Mouse (Mus musculus) liver, embryonic 12.5 days (tissue): ENCODE measurements around the gene Slc9a8. TPM values are rescaled to one million over a fixed set of nuclear protein-coding genes. Genes with fewer than 3 reads are reported as not detected.

Experiments
- ATAC-seq: fragments of 200-750 bp; cut with Nextera tagmentation; 2 replicates; pipeline ENCODE4 v1.8.0; 2017; ENCODE audit warnings: moderate number of reproducible peaks, mild to moderate bottlenecking, moderate library complexity
- H3K27ac ChIP-seq: fragments of 300-500 bp; sonication (generic); 2 replicates; pipeline ENCODE4 v1.5.1; 2016; ENCODE audit warnings: mild to moderate bottlenecking
- H3K27me3 ChIP-seq: fragments of 300-500 bp; sonication (generic); replicated peaks from 2 replicates; pipeline ENCODE4 v1.6.1; 2016; ENCODE audit warnings: mild to moderate bottlenecking, moderate library complexity
- H3K36me3 ChIP-seq: fragments of 300-500 bp; sonication (generic); 2 replicates; pipeline ENCODE4 v1.6.1; 2016; ENCODE audit warnings: mild to moderate bottlenecking, moderate library complexity
- H3K4me1 ChIP-seq: fragments of 300-500 bp; sonication (generic); 2 replicates; pipeline ENCODE4 v1.6.1; 2016
- H3K4me2 ChIP-seq: fragments of 300-500 bp; sonication (generic); 2 replicates; pipeline ENCODE4 v1.6.1; 2016; ENCODE audit warnings: mild to moderate bottlenecking, moderate library complexity
- H3K4me3 ChIP-seq: fragments of 300-500 bp; sonication (generic); 2 replicates; pipeline ENCODE4 v1.5.1; 2016; ENCODE audit warnings: mild to moderate bottlenecking, moderate library complexity
- H3K9ac ChIP-seq: fragments of 300-500 bp; sonication (generic); 2 replicates; pipeline ENCODE4 v1.6.1; 2016; ENCODE audit warnings: mild to moderate bottlenecking, moderate library complexity
- H3K9me3 ChIP-seq: fragments of 300-500 bp; sonication (generic); replicated peaks from 2 replicates; pipeline ENCODE4 v1.6.1; 2016; ENCODE audit warnings: mild to moderate bottlenecking, moderate library complexity
- WGBS: fragments of 180-500 bp; shearing (Covaris S2); methylation state at CpG from one replicate; pipeline ENCODE4 v1.1.7; 2016; ENCODE audit not compliant: insufficient replicate concordance; 5-methylcytosine and 5-hydroxymethylcytosine counted together
- polyA plus RNA-seq: library from polyadenylated mRNA; unstranded; fragments of >200 nt; fragmentation: Nextera tagmentation; extraction: Ambion mirVana; gene quantifications from 2 replicates; pipeline ENCODE4 v1.2.1, GENCODE M21; 2016

The Slc9a8 gene
- polyA plus RNA-seq, 1 experiment from 2014 or later: 17.4 TPM

DNA sequence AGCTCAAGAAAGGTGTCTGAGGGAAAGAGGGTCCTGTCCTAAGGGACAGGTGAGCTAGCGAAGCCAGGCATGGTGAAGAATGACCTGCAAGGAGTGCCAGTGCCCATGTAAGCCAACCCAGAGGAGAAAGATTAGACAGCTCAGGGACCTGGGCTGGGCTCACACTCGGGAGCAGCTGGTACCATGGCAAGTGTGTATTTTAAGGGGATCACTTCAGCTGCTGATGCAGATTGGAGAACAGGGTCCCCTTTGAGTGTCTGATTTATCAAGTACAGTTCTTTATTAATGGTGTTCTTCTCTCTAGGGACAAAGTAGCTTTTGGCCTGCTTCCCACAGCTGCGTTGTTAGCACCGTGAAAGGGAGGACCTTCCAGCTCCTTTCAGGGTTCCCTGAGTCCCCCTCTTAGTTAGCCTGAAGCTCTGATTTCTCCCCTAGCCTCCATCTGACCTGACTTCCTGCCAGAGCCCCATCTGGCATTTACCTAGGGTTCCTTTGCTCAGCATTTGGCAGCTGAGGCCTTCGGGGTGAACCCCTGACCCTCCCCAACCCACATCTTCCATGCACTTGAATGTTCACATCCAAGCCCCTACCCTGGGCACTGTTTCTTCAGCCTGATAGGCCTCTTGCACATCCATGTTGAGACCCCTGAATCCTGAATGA lies 35.0 kb downstream of the Slc9a8 start:
- Histone ChIP-seq H3K4me1 (no peaks in the 10 kb centered on the region; the same call in 1 of the 2 replicates), H3K27ac (no peak overlapping the region), H3K9me3 (no peaks in the 10 kb centered on the region), H3K4me3 (no peak overlapping the region), H3K9ac (no peak overlapping the region), H3K36me3 (peaks cover 95% of the 10 kb centered on the region), H3K4me2 (no peak overlapping the region), H3K27me3 (no peaks in the 10 kb centered on the region)
- WGBS: 86% methylated on average over 5 of the region's 5 CpGs
- no peak for ATAC-seq

DNA sequence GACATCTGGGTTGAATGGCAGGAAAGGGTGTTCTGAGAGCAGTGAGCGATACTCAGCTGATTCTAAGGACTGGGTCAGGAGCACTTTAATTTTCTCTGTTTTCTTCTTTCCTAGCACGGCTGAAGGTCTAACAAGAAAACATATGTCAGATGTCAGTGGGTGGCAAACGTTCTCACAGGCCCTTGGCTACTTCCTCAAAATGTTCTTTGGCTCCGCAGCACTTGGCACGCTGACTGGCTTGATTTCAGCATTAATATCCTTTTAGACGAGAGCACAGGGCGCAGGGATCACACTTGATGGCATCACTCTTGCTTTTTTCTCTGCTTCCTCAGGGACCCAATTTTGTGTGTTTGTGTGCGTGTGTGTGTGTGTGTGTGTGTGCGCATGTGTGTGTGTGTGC lies 35.7 kb downstream of the Slc9a8 start:
- H3K4me2 ChIP-seq: no peak overlapping the region
- no peaks in the 10 kb centered on the region for H3K27me3 ChIP-seq
- H3K4me3 ChIP-seq: no peak overlapping the region
- H3K27ac ChIP-seq: no peak overlapping the region
- H3K9me3 ChIP-seq: no peaks in the 10 kb centered on the region
- no peak overlapping the region for H3K9ac ChIP-seq
- H3K4me1 ChIP-seq: no peaks in the 10 kb centered on the region; the same call in 1 of the 2 replicates
- 76% methylated on average over 9 of the region's 9 CpGs for WGBS
- ATAC-seq: no peak
- H3K36me3 ChIP-seq: peaks cover 96% of the 10 kb centered on the region

DNA sequence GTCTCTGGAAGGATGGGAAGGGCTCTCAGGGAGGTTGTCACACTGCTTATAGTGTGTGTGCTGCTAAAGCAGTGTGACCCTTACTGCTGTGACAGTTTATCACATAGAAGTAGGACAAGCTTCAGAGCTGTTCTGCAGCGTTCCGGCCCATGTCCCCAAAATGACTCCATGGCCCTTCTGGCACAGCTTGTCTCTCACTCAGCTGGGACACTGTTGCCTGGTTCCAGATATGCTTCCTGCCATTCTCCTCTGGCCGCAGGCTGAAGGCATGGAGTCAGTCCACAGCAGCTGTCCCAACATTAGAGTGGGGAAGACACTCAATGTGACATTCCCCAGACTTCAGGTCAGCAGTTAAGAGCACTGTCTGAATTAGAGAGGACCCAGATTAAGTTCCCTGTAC lies 37.0 kb downstream of the Slc9a8 start:
- H3K4me1 ChIP-seq: no peaks in the 10 kb centered on the region; the same call in 1 of the 2 replicates
- no peak overlapping the region for H3K9ac ChIP-seq
- H3K9me3 ChIP-seq: no peaks in the 10 kb centered on the region
- WGBS: 88% methylated on average over 3 of the region's 3 CpGs
- no peak overlapping the region for H3K4me3 ChIP-seq
- no peak overlapping the region for H3K4me2 ChIP-seq
- H3K27ac ChIP-seq: no peak overlapping the region
- peaks cover 90% of the 10 kb centered on the region for H3K36me3 ChIP-seq
- H3K27me3 ChIP-seq: no peaks in the 10 kb centered on the region
- no peak for ATAC-seq

DNA sequence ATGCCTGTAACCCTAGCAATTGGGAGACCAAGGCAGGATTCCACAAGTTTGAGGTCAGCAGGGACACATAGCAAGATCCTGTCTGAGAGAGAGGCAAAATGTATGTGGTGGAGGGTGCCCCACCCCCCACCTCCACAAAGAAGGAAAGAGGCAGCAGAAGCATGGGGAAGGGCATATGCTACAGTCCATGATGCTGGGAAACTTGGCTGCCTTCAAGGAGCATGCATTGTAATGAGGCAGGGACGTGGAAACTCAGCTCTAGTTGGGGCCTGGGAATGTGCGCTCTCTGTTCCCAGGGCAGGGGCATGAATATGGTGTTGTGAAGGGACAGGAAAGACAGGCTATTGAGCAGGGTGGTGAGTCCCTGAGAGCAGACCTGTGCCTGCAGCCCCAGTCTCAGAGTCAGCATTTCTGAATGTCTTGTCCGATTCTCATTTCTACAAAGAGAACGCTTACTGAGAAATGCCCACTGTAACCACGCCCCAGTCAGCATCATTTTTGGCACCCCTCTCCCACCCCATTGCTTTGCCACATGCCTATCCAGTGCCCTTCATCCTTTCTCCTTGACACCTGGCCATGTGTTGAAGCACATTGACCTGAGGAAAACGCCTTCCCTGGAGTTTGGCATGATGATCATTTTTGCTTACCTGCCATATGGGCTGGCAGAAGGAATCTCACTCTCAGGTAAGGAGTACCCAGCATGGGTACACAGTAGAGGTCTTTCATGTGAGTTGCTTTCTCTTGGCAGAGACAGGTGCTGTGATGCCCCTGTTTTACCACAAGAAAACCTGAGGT lies 37.8 kb downstream of the Slc9a8 start:
- Histone ChIP-seq H3K4me2 (no peak overlapping the region), H3K27me3 (no peaks in the 10 kb centered on the region), H3K4me1 (no peaks in the 10 kb centered on the region), H3K4me3 (no peak overlapping the region), H3K9me3 (no peaks in the 10 kb centered on the region), H3K27ac (no peak overlapping the region), H3K36me3 (peaks cover 88% of the 10 kb centered on the region), H3K9ac (no peak overlapping the region)
- ATAC-seq: no peak
- WGBS: 90% methylated on average over 6 of the region's 6 CpGs

DNA sequence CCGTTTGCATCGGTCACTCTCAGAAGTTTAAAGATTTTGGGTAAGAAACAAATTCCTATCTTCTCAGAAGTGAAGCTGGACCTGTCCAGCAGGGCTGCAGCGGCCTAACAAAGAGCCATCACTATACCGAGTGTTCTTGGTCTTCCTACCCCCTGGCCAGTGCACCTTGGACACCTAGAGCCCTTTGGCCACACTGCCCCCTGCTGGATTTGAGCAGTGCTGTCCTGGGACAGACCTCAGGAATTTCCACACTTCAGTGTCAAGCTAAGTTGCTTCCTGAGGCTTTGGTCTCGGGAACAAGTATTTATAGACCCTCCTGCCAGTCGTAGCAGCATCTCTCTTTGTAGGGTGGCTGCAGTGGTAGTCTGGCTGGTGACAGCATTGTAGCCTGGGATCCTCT lies 41.4 kb downstream of the Slc9a8 start:
- no peaks in the 10 kb centered on the region for H3K27me3 ChIP-seq
- H3K36me3 ChIP-seq: peaks cover 89% of the 10 kb centered on the region
- no peak overlapping the region for H3K4me3 ChIP-seq
- no peak overlapping the region for H3K9ac ChIP-seq
- no peak overlapping the region for H3K4me2 ChIP-seq
- H3K4me1 ChIP-seq: no peaks in the 10 kb centered on the region
- no peaks in the 10 kb centered on the region for H3K9me3 ChIP-seq
- H3K27ac ChIP-seq: no peak overlapping the region
- WGBS: 64% methylated on average over 6 of the region's 6 CpGs
- peak; percentile 64; the same call in 1 of the 2 replicates for ATAC-seq

DNA sequence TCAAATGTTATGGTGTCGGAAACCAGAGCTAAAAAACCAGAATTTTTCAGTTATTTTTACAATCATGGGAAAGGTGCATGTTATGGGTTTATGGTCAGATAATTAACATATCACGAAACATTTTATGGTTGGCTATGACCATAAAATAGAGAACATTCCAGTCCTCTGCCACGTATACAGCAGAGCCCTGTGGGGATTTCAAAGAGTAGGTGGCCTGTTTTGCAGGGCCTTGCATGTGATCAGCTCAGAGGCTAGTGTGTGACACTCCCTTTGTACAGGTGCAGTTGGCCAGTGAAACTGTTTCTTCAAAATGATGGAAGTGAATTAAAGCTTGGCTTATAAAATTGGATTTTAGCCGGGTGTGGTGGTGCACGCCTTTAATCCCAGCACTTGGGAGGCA lies 42.3 kb downstream of the Slc9a8 start:
- peaks cover 88% of the 10 kb centered on the region for H3K36me3 ChIP-seq
- no peaks in the 10 kb centered on the region for H3K4me1 ChIP-seq
- no peak overlapping the region for H3K4me3 ChIP-seq
- no peak overlapping the region for H3K9ac ChIP-seq
- H3K27ac ChIP-seq: no peak overlapping the region
- no peaks in the 10 kb centered on the region for H3K9me3 ChIP-seq
- 87% methylated on average over 5 of the region's 5 CpGs for WGBS
- H3K27me3 ChIP-seq: no peaks in the 10 kb centered on the region
- no peak overlapping the region for H3K4me2 ChIP-seq
- no peak for ATAC-seq

DNA sequence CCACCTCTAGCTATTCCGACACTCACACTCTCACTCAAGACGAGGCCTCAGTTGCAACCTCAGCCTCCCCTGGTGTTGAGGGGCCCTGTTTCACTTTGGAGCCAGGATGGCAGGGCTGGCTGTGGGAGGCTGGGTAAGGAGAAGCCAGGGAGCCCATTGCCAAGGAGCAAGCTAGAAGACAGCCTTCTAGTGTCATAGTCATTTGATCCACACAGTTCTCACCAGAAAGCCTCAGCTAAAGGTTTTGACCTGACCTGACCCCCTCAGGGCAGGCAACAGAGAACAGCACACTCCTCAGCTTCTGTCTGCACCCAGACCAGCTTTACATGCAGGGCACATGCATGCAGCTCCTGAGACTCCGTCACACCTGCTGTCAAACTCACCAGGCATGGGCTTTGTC lies 44.4 kb downstream of the Slc9a8 start:
- peaks cover 87% of the 10 kb centered on the region for H3K36me3 ChIP-seq
- H3K27ac ChIP-seq: no peak overlapping the region
- no peaks in the 10 kb centered on the region for H3K9me3 ChIP-seq
- no peak for ATAC-seq
- no peak overlapping the region for H3K9ac ChIP-seq
- no peak overlapping the region for H3K4me2 ChIP-seq
- no peaks in the 10 kb centered on the region for H3K4me1 ChIP-seq
- H3K4me3 ChIP-seq: no peak overlapping the region
- no peaks in the 10 kb centered on the region for H3K27me3 ChIP-seq
- WGBS: 76% methylated on average over 3 of the region's 3 CpGs

DNA sequence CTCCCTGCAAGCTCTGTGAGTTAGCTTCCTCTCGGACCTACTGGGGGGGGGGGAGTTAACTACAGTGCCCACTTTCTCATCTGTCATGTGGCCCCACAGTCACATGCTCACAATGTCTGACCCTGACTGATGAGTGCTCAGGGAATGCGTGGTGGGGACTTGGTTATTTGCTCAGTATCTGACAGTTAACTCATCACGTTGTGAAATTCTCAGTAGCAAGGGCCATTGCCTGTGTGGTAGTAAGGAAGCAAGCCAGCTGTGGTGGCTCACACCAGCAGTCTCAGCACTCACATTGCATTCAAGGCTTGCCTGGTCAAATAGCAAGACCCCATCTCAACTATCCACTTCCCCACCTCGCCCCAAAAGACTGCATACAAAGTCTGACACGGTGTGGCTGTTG lies 45.7 kb downstream of the Slc9a8 start:
- WGBS: 72% methylated on average over 5 of the region's 5 CpGs
- Histone ChIP-seq H3K27ac (no peak overlapping the region; the same call in 1 of the 2 replicates), H3K4me2 (no peak overlapping the region), H3K4me3 (no peak overlapping the region), H3K9ac (no peak overlapping the region), H3K36me3 (peaks cover 90% of the 10 kb centered on the region), H3K9me3 (no peaks in the 10 kb centered on the region), H3K27me3 (no peaks in the 10 kb centered on the region), H3K4me1 (no peaks in the 10 kb centered on the region)
- no peak for ATAC-seq

DNA sequence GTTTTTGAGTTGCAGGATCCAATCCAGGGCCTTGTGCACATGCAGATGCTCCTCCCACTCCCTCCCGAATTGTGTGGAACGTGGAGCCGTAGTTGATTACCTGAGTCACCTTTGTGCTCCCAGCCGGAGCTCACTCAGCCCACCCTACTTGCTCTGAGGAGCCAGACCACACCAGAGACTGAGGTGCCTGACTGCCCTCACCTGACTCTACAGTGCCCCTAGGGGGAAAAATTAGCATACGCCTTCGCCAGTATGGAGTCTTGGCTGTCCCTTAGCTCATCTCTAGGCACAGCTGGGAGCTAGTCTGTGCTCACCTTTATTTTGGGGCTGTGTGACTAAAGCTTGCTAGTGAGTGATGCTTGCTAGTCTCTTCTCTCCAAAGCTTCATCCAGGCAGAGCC lies 46.9 kb downstream of the Slc9a8 start:
- H3K4me3 ChIP-seq: no peak overlapping the region
- no peaks in the 10 kb centered on the region for H3K9me3 ChIP-seq
- H3K36me3 ChIP-seq: peaks cover 95% of the 10 kb centered on the region
- no peak overlapping the region for H3K27ac ChIP-seq
- H3K4me1 ChIP-seq: no peaks in the 10 kb centered on the region
- ATAC-seq: 0 out of 2 replicates have a peak, but pooled peaks have one; percentile 33
- H3K9ac ChIP-seq: no peak overlapping the region
- H3K27me3 ChIP-seq: no peaks in the 10 kb centered on the region
- WGBS: 84% methylated on average over 6 of the region's 6 CpGs
- H3K4me2 ChIP-seq: no peak overlapping the region

DNA sequence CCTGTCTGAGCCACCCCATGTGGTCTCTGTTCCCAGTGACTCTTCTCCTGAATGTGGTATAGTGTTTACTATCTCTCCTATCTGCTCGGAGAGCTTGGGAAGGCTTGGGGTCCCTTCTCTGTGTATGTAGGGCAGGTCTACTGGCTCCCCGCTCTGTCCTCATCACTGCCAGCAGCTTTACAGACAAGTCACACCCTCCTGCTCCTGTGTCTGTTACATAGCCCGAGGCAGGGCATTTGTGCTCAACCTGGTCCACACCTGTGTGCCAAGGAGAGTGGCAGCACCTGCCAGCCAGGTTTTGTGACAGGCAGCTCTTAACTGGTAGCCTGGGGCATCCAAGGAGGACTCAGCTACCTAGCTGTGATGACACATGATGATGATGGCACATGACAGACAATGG lies 49.1 kb downstream of the Slc9a8 start:
- Histone ChIP-seq H3K4me3 (no peak overlapping the region), H3K9ac (no peak overlapping the region), H3K27ac (no peak overlapping the region), H3K9me3 (no peaks in the 10 kb centered on the region), H3K27me3 (no peaks in the 10 kb centered on the region), H3K4me1 (no peaks in the 10 kb centered on the region), H3K36me3 (peaks cover 97% of the 10 kb centered on the region), H3K4me2 (no peak overlapping the region)
- WGBS: 79% methylated on average over 3 of the region's 3 CpGs
- ATAC-seq: no peak

DNA sequence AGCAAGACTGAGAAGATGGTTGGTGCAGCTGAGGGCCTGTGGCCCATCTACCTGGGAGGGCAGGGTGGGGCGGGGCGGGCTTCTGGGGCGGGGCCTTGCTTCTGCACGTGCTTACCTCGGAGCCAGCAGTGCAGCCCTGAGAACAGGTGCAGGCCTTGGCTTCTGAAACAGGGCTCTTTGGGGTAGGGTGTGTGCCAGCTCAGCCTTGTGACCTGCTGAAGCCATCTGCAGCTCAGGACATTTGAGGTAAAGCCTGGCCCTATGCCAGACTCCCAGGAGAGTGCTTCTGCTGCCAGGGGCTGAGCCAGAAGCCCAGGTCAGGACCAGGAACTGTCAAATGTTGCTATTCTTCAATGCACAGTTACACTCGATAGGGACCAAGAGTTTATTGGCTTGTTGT lies 50.1 kb downstream of the Slc9a8 start:
- WGBS: 73% methylated on average over 6 of the region's 6 CpGs
- H3K36me3 ChIP-seq: peaks cover 92% of the 10 kb centered on the region
- no peak overlapping the region for H3K27ac ChIP-seq

DNA sequence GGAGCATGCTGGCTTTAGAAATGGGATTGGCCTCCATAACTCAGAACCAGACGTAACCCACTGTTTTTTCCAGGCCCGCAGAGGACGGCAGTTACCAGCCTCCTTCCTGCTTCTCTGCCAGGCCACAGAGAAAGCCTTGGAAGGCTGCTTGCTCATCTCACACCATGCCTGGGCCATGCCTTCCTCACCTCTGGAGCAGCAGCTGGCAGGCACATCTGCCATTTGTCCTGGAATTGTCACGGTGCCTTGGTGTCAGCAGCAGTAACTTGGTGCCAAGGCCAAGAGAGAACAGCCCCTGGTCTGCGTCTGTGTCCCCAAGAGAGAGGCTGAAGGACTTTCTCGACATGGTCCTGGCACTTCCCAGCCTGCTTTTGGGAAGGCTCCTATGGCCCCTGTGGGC lies 52.7 kb downstream of the Slc9a8 start:
- no peaks in the 10 kb centered on the region for H3K27me3 ChIP-seq
- ATAC-seq: no peak
- H3K9me3 ChIP-seq: no peaks in the 10 kb centered on the region
- 87% methylated on average over 6 of the region's 6 CpGs for WGBS
- H3K9ac ChIP-seq: no peak overlapping the region
- peaks cover 68% of the 10 kb centered on the region for H3K36me3 ChIP-seq
- no peak overlapping the region for H3K27ac ChIP-seq
- H3K4me2 ChIP-seq: no peak overlapping the region
- peaks cover 16% of the 10 kb centered on the region for H3K4me1 ChIP-seq
- no peak overlapping the region for H3K4me3 ChIP-seq

More for the DNA sequence above, 50.1 kb downstream of the Slc9a8 start:
- Histone ChIP-seq H3K4me2 (no peak overlapping the region), H3K4me1 (peaks cover 9% of the 10 kb centered on the region), H3K4me3 (no peak overlapping the region), H3K27me3 (no peaks in the 10 kb centered on the region), H3K9me3 (no peaks in the 10 kb centered on the region), H3K9ac (no peak overlapping the region)
- no peak for ATAC-seq
